Mouse (Mus musculus): ENCODE measurements at regions not wholly inside any gene's neighbourhood (a gene's known extent, or its start where the extent isn't known, plus 50 kb on each side); places are given as distances from the start of the nearest gene placed in this dataset.

GRCm38 (mm10) chr17:10025212-10025611 is 294.4 kb downstream of the Qk start:
- TF ChIP-seq CTCF (IDR thresholded peaks at IDR 0.05; ENCODE audit: insufficient read depth, low read length) (no peak), POLR2A (IDR thresholded peaks at IDR 0.05; ENCODE audit: borderline replicate concordance, extremely low read depth, low read depth, low read length) (no peak)
- no peak for DNase-seq
- H3K4me1 ChIP-seq (ENCODE audit: control insufficient read depth, insufficient read depth, low read length): no peaks in the 10 kb centered on the region
- H3K4me3 ChIP-seq (replicated peaks; ENCODE audit: extremely low read depth, low read depth, low read length): no peak overlapping the region
- 88% methylated on average over 5 of the region's 5 CpGs for WGBS

- Histone ChIP-seq H3K4me1 (ENCODE audit: control insufficient read depth, insufficient read depth, low read length) (no peaks in the 10 kb centered on the region), H3K4me3 (replicated peaks; ENCODE audit: extremely low read depth, low read depth, low read length) (no peak overlapping the region)
- no peak for TF ChIP-seq CTCF (IDR thresholded peaks at IDR 0.05; ENCODE audit: insufficient read depth, low read length)
- no peak for TF ChIP-seq POLR2A (IDR thresholded peaks at IDR 0.05; ENCODE audit: borderline replicate concordance, extremely low read depth, low read depth, low read length)
- no peak for DNase-seq
These were observed 295.3 kb downstream of the Qk start for GRCm38 (mm10) chr17:10024323-10024722.

- no peaks in the 10 kb centered on the region for H3K4me1 ChIP-seq (ENCODE audit: control insufficient read depth, insufficient read depth, low read length)
- DNase-seq: no peak
- WGBS: 87% methylated on average over 3 of the region's 3 CpGs
- no peak overlapping the region for H3K4me3 ChIP-seq (replicated peaks; ENCODE audit: extremely low read depth, low read depth, low read length)
- TF ChIP-seq CTCF (IDR thresholded peaks at IDR 0.05; ENCODE audit: insufficient read depth, low read length) (no peak), POLR2A (IDR thresholded peaks at IDR 0.05; ENCODE audit: borderline replicate concordance, extremely low read depth, low read depth, low read length) (no peak)
These were observed 307.5 kb downstream of the Qk start for GRCm38 (mm10) chr17:10012161-10012560.

- DNase-seq: no peak
- 88% methylated on average over 8 of the region's 8 CpGs for WGBS
- TF ChIP-seq POLR2A (IDR thresholded peaks at IDR 0.05; ENCODE audit: borderline replicate concordance, extremely low read depth, low read depth, low read length) (no peak), CTCF (IDR thresholded peaks at IDR 0.05; ENCODE audit: insufficient read depth, low read length) (no peak)
- Histone ChIP-seq H3K4me3 (replicated peaks; ENCODE audit: extremely low read depth, low read depth, low read length) (no peak overlapping the region), H3K4me1 (ENCODE audit: control insufficient read depth, insufficient read depth, low read length) (no peaks in the 10 kb centered on the region)
These were observed 307.9 kb downstream of the Qk start for GRCm38 (mm10) chr17:10011728-10012127.

- no peak overlapping the region for H3K4me3 ChIP-seq (replicated peaks; ENCODE audit: extremely low read depth, low read depth, low read length)
- DNase-seq: peak; percentile 11
- H3K4me1 ChIP-seq (ENCODE audit: control insufficient read depth, insufficient read depth, low read length): 0 out of 2 replicates have a peak, but pooled peaks cover 3% of the 10 kb centered on the region
- WGBS: 35% methylated on average over 7 of the region's 7 CpGs
- TF ChIP-seq POLR2A (IDR thresholded peaks at IDR 0.05; ENCODE audit: borderline replicate concordance, extremely low read depth, low read depth, low read length) (no peak), CTCF (IDR thresholded peaks at IDR 0.05; ENCODE audit: insufficient read depth, low read length) (no peak)
These were observed 318.5 kb downstream of the Qk start for GRCm38 (mm10) chr17:10001071-10001591.

GRCm38 (mm10) chr17:9995321-9995720 is 324.3 kb downstream of the Qk start:
- no peak for DNase-seq
- no peaks in the 10 kb centered on the region for H3K4me1 ChIP-seq (ENCODE audit: control insufficient read depth, insufficient read depth, low read length)
- 76% methylated on average over 5 of the region's 5 CpGs for WGBS
- no peak overlapping the region for H3K4me3 ChIP-seq (replicated peaks; ENCODE audit: extremely low read depth, low read depth, low read length)
- TF ChIP-seq POLR2A (IDR thresholded peaks at IDR 0.05; ENCODE audit: borderline replicate concordance, extremely low read depth, low read depth, low read length): no peak
- no peak for TF ChIP-seq CTCF (IDR thresholded peaks at IDR 0.05; ENCODE audit: insufficient read depth, low read length)

- no peaks in the 10 kb centered on the region for H3K4me1 ChIP-seq (ENCODE audit: control insufficient read depth, insufficient read depth, low read length)
- H3K4me3 ChIP-seq (replicated peaks; ENCODE audit: extremely low read depth, low read depth, low read length): no peak overlapping the region
- no peak for DNase-seq
- 97% methylated on average over 1 of the region's 1 CpGs for WGBS
- TF ChIP-seq POLR2A (IDR thresholded peaks at IDR 0.05; ENCODE audit: borderline replicate concordance, extremely low read depth, low read depth, low read length) (no peak), CTCF (IDR thresholded peaks at IDR 0.05; ENCODE audit: insufficient read depth, low read length) (no peak)
These were observed 321.2 kb upstream of the Pabpc6 start for GRCm38 (mm10) chr17:9990744-9991143.

- no peak for TF ChIP-seq POLR2A (IDR thresholded peaks at IDR 0.05; ENCODE audit: borderline replicate concordance, extremely low read depth, low read depth, low read length)
- TF ChIP-seq CTCF (IDR thresholded peaks at IDR 0.05; ENCODE audit: insufficient read depth, low read length): no peak
- no peak for DNase-seq
- 88% methylated on average over 3 of the region's 3 CpGs for WGBS
- H3K4me3 ChIP-seq (replicated peaks; ENCODE audit: extremely low read depth, low read depth, low read length): no peak overlapping the region
- H3K4me1 ChIP-seq (ENCODE audit: control insufficient read depth, insufficient read depth, low read length): no peaks in the 10 kb centered on the region; the same call in 1 of the 2 replicates
These were observed 311.8 kb upstream of the Pabpc6 start for GRCm38 (mm10) chr17:9981273-9981672.

- WGBS: 84% methylated on average over 4 of the region's 4 CpGs
- Histone ChIP-seq H3K4me3 (replicated peaks; ENCODE audit: extremely low read depth, low read depth, low read length) (no peak overlapping the region), H3K4me1 (ENCODE audit: control insufficient read depth, insufficient read depth, low read length) (peaks cover 5% of the 10 kb centered on the region)
- no peak for DNase-seq
- no peak for TF ChIP-seq POLR2A (IDR thresholded peaks at IDR 0.05; ENCODE audit: borderline replicate concordance, extremely low read depth, low read depth, low read length)
- no peak for TF ChIP-seq CTCF (IDR thresholded peaks at IDR 0.05; ENCODE audit: insufficient read depth, low read length)
These were observed 307.4 kb upstream of the Pabpc6 start for GRCm38 (mm10) chr17:9976866-9977421.

- Histone ChIP-seq H3K4me1 (ENCODE audit: control insufficient read depth, insufficient read depth, low read length) (peaks cover 5% of the 10 kb centered on the region), H3K4me3 (replicated peaks; ENCODE audit: extremely low read depth, low read depth, low read length) (no peak overlapping the region)
- DNase-seq: no peak
- TF ChIP-seq POLR2A (IDR thresholded peaks at IDR 0.05; ENCODE audit: borderline replicate concordance, extremely low read depth, low read depth, low read length) (no peak), CTCF (IDR thresholded peaks at IDR 0.05; ENCODE audit: insufficient read depth, low read length) (no peak)
- WGBS: 66% methylated on average over 14 of the region's 14 CpGs
These were observed 306.5 kb upstream of the Pabpc6 start for GRCm38 (mm10) chr17:9975995-9976394.

All from lung, adult 2 months (tissue).